Mouse (Mus musculus): ENCODE measurements around the gene Gm21987.
"Not testable (repeated sequence)": the region's sequence is repeated elsewhere in the genome, so short reads cannot be mapped to it uniquely, and the experiment has no call there.

Gm21987 gene

GRCm38 (mm10) chr16:38346529-38347325 is at the start of gene Gm21987, which contains the start of gene Cox17:
Gene Gm21987, plus strand, starts transcription at chr16:38347040.
Gene Cox17, plus strand, starts transcription at chr16:38346991.
- peak; percentile 91 to 95 for DNase-seq

- DNase-seq = no peak
Measured at GRCm38 (mm10) chr16:38298410-38298809, 48.4 kb upstream of the Gm21987 start.

GRCm38 (mm10) chr16:38302367-38302766 is 44.5 kb upstream of the Gm21987 start:
- DNase-seq = no peak

GRCm38 (mm10) chr16:38304460-38305194 is 42.2 kb upstream of the Gm21987 start:
- peak; percentile 74 to 84 for DNase-seq

GRCm38 (mm10) chr16:38306571-38307220 is 40.1 kb upstream of the Gm21987 start:
- DNase-seq = peak; percentile 25 to 50

- no peak for DNase-seq
Measured at GRCm38 (mm10) chr16:38307221-38307605, 39.6 kb upstream of the Gm21987 start.

GRCm38 (mm10) chr16:38307651-38308050 is 39.2 kb upstream of the Gm21987 start:
- DNase-seq = no peak

GRCm38 (mm10) chr16:38308195-38308594 is 38.6 kb upstream of the Gm21987 start:
- no peak for DNase-seq

GRCm38 (mm10) chr16:38318492-38318891 is 28.3 kb upstream of the Gm21987 start:
- no peak for DNase-seq

- no peak for DNase-seq
Measured at GRCm38 (mm10) chr16:38319087-38319486, 27.8 kb upstream of the Gm21987 start.

GRCm38 (mm10) chr16:38321452-38321935 is 25.3 kb upstream of the Gm21987 start:
- peak; percentile 54 to 64 for DNase-seq

GRCm38 (mm10) chr16:38324311-38324710 is 22.5 kb upstream of the Gm21987 start:
- DNase-seq = no peak

GRCm38 (mm10) chr16:38326778-38327397 is 20.0 kb upstream of the Gm21987 start:
- DNase-seq = no peak

GRCm38 (mm10) chr16:38329340-38329739 is 17.5 kb upstream of the Gm21987 start:
- no peak for DNase-seq

GRCm38 (mm10) chr16:38334431-38334830 is 12.4 kb upstream of the Gm21987 start:
- peak in 1 of 2 experiments; percentile 28 for DNase-seq

GRCm38 (mm10) chr16:38338077-38338476 is 8.8 kb upstream of the Gm21987 start:
- not testable (repeated sequence) for DNase-seq

GRCm38 (mm10) chr16:38341396-38342324 is 5.2 kb upstream of the Gm21987 start, which contains the start of gene Maats1:
Gene Maats1, minus strand, starts transcription at chr16:38342143.
- DNase-seq = peak; percentile 87 to 92

- peak; percentile 22 to 43 for DNase-seq
Measured at GRCm38 (mm10) chr16:38344941-38345725, 1.7 kb upstream of the Gm21987 start.

GRCm38 (mm10) chr16:38347588-38347987 is 748 bp downstream of the Gm21987 start:
- DNase-seq = no peak

- DNase-seq = no peak
Measured at GRCm38 (mm10) chr16:38348217-38348761, 1.4 kb downstream of the Gm21987 start.
